Mouse (Mus musculus): ENCODE measurements around the gene Nlgn1.

DNA sequence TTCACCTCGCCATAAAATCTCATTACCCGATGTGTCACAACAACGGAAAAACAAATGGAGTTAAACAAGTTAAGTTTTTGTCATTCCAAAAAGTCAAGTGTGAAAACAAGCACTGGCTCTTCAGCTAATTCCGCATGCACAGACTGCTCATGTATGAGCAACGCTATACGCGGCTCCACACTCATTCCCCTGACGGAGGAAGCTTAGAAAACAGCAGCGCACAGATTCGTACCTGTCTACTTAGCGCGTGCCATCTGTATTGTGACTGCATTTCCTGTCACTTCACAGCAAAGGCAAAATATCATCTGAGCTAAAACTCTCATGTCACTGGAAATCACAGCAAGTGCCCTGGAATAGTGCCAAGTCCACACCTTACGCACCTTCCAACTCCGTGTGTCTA lies 674.3 kb downstream of the Nlgn1 start:
- TF ChIP-seq CTCF (IDR thresholded peaks at IDR 0.05; ENCODE audit: insufficient read depth, low read length): no peak
- TF ChIP-seq POLR2A (IDR thresholded peaks at IDR 0.05; ENCODE audit: borderline replicate concordance, extremely low read depth, low read depth, low read length): no peak
